Mouse (Mus musculus) hindbrain, embryonic 14.5 days (tissue): Measurements from ENCODE around the gene Rrm2. TPM values are rescaled to one million over a fixed set of nuclear protein-coding genes. Genes with fewer than 3 reads are reported as not detected.

Experiments used
- ATAC-seq: fragments of 200-750 bp; cut with Nextera tagmentation; 2 replicates; pipeline ENCODE4 v1.8.0; 2017; ENCODE audit warnings: moderate number of reproducible peaks, mild to moderate bottlenecking, moderate TSS enrichment, moderate library complexity; ENCODE audit not compliant: low FRiP score
- DNase-seq: peaks from one replicate; pipeline ENCODE4 v3.0.0-alpha.2; 2015; ENCODE audit warnings: low spot score
- H3K27ac ChIP-seq: fragments of 300-500 bp; sonication (generic); 2 replicates; pipeline ENCODE4 v1.5.1; 2014; ENCODE audit warnings: mild to moderate bottlenecking, moderate library complexity
- H3K27me3 ChIP-seq: fragments of 300-500 bp; sonication (generic); 2 replicates; pipeline ENCODE4 v1.6.1; 2014; ENCODE audit warnings: mild to moderate bottlenecking, low read length, mixed read lengths; ENCODE audit not compliant: control insufficient read depth, insufficient read depth
- H3K36me3 ChIP-seq: fragments of 300-500 bp; sonication (generic); replicated peaks from 2 replicates; pipeline ENCODE4 v1.6.1; 2014; ENCODE audit not compliant: control insufficient read depth, insufficient read depth
- H3K4me1 ChIP-seq: fragments of 300-500 bp; sonication (generic); replicated peaks from 2 replicates; pipeline ENCODE4 v1.6.1; 2014; ENCODE audit warnings: antibody characterized with exemption, low read length, mixed read lengths; ENCODE audit not compliant: control insufficient read depth, insufficient read depth
- H3K4me2 ChIP-seq: fragments of 300-500 bp; sonication (generic); replicated peaks from 2 replicates; pipeline ENCODE4 v1.6.1; 2014; ENCODE audit warnings: mild to moderate bottlenecking, moderate library complexity
- H3K4me3 ChIP-seq: fragments of 300-500 bp; sonication (generic); replicated peaks from 2 replicates; pipeline ENCODE4 v1.5.1; 2014; ENCODE audit warnings: mild to moderate bottlenecking, low read length
- H3K9ac ChIP-seq: fragments of 300-500 bp; sonication (generic); 2 replicates; pipeline ENCODE4 v1.6.1; 2014
- H3K9me3 ChIP-seq: fragments of 300-500 bp; sonication (generic); 2 replicates; pipeline ENCODE4 v1.6.1; 2016; ENCODE audit warnings: low read length; ENCODE audit not compliant: control insufficient read depth
- WGBS: fragments of 180-500 bp; shearing (Covaris S2); extraction: QIAGEN DNeasy Blood & Tissue Kit; methylation state at CpG from one replicate; pipeline ENCODE4 v1.1.7; 2014; 5-methylcytosine and 5-hydroxymethylcytosine counted together
- polyA plus RNA-seq: library from polyadenylated mRNA; unstranded; fragments of >200 nt; fragmentation: Nextera tagmentation; extraction: Ambion mirVana; gene quantifications from 2 replicates; pipeline ENCODE4 v1.2.1, GENCODE M21; 2014

The Rrm2 gene
- 42.8 and 52.5 TPM in 2 replicates for polyA plus RNA-seq

DNA sequence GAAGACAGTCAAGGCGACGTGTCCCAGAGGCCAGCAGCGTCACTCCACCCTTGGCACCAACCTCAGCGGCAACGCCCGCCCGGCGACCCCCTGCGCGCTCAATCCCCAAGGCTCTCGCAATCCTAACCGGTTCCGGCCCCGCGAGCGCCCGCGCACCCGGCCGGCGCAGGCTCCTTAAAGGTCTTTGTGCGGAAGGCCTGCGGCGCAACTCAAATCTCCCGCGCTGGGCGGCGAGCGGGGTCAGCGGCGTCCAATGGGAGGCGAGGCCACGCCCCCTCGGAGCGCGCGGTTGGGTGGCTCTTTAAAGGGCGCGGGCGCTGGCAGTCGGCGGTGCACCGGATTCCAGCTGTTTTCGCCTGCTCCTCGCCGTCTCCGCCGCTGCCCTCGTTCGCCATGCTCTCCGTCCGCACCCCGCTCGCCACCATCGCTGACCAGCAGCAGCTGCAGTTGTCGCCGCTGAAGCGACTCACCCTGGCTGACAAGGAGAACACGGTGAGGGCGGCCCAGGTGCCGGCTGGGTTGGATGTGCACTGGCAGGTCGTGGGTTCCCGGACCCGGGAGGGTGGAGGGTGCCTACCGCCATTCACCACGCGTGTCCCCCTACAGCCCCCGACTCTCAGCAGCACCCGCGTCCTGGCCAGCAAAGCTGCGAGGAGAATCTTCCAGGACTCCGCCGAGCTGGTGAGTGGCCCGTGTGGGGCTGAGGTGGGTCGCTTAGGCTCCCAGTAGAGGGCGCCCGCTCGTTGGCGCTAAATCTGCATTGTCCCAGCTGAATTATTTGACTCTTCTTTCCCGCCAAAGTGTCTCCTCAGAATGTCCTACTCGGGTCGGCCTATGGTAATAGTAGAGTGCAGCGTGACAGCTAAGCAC, at the start of gene Rrm2:
Rrm2 (plus strand) TSS at position 288 of the 870 bp plus-strand sequence.
- no peaks in the 10 kb centered on the region for H3K9me3 ChIP-seq
- no peaks in the 10 kb centered on the region for H3K27me3 ChIP-seq
- H3K4me1 ChIP-seq = peaks cover 12% of the 10 kb centered on the region
- H3K4me3 ChIP-seq = peak within 1 kb of the TSS; percentile 70
- peak within 1 kb of the TSS; percentile 72 for H3K9ac ChIP-seq
- H3K36me3 ChIP-seq = peaks cover 6% of the 10 kb centered on the region; the same call in 1 of the 2 replicates
- peak within 1 kb of the TSS; percentile 76 for H3K4me2 ChIP-seq
- H3K27ac ChIP-seq = peak within 1 kb of the TSS; percentile 66
- under 1% methylated on average over 82 of the region's 83 CpGs for WGBS
- DNase-seq = peak; percentile 94
- peak; percentile 91 for ATAC-seq

GRCm38 (mm10) chr12:24658998-24659397, 49.0 kb upstream of the Rrm2 start:
- H3K27me3 ChIP-seq = no peaks in the 10 kb centered on the region
- 96% methylated on average over 4 of the region's 4 CpGs for WGBS
- no peak overlapping the region for H3K4me3 ChIP-seq
- no peak overlapping the region for H3K27ac ChIP-seq
- no peaks in the 10 kb centered on the region for H3K9me3 ChIP-seq
- no peak overlapping the region for H3K4me2 ChIP-seq
- ATAC-seq (no peak), DNase-seq (no peak)
- no peak overlapping the region for H3K9ac ChIP-seq
- H3K4me1 ChIP-seq = peaks cover 24% of the 10 kb centered on the region
- H3K36me3 ChIP-seq = peaks cover 70% of the 10 kb centered on the region

DNA sequence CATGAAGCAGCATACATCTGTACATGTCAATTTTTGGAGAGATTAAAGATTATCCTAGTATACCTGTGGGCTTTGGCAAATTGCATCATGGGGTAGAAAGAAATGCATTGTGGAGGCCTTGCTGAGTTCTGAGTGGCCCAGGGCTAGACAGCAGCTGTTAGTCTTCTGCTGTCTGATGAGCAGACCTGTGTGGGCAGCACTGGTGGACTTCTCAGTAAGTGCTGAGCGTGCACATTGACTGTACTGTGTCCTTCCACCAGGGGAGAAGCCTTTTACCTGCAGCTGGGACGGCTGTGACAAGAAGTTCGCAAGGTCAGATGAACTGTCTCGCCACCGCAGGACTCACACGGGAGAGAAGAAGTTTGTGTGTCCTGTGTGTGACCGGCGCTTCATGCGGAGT, 48.1 kb upstream of the Rrm2 start:
- H3K9me3 ChIP-seq = no peaks in the 10 kb centered on the region
- no peaks in the 10 kb centered on the region for H3K27me3 ChIP-seq
- peaks cover 24% of the 10 kb centered on the region for H3K4me1 ChIP-seq
- no peak overlapping the region for H3K4me2 ChIP-seq
- no peak overlapping the region for H3K4me3 ChIP-seq
- H3K9ac ChIP-seq = no peak overlapping the region
- no peak overlapping the region for H3K27ac ChIP-seq
- peaks cover 61% of the 10 kb centered on the region for H3K36me3 ChIP-seq
- ATAC-seq (no peak), DNase-seq (no peak)
- WGBS = 86% methylated on average over 9 of the region's 9 CpGs

- Histone ChIP-seq H3K9me3 (no peaks in the 10 kb centered on the region), H3K4me3 (no peak overlapping the region), H3K27ac (no peak overlapping the region), H3K9ac (no peak overlapping the region), H3K4me2 (no peak overlapping the region), H3K36me3 (peaks cover 49% of the 10 kb centered on the region), H3K4me1 (peaks cover 20% of the 10 kb centered on the region), H3K27me3 (no peaks in the 10 kb centered on the region)
- 87% methylated on average over 4 of the region's 4 CpGs for WGBS
- DNase-seq (no peak), ATAC-seq (no peak)
Observed at GRCm38 (mm10) chr12:24661100-24661499, 46.9 kb upstream of the Rrm2 start.

DNA sequence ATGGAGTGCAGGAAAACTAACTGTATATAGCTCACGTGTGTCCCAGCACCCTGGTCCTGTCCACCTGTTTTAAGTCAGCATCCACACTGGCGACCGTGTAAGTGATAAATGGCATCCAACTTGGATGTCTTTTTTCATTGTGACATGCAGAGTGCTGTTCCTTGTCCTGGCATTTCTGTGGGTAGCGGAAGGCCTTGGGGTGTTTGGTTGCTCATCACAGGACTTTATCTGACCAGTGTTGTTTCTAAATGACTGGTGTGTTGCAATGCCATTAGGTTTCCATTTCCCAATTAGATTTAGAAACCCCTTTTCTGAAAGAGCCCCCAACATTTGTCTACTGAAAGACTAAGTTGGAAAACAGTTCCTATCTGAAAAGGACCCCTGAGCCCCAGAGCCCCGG, 45.9 kb upstream of the Rrm2 start:
- no peaks in the 10 kb centered on the region for H3K27me3 ChIP-seq
- DNase-seq = no peak
- no peak overlapping the region for H3K4me2 ChIP-seq
- no peak overlapping the region for H3K4me3 ChIP-seq
- H3K4me1 ChIP-seq = peaks cover 10% of the 10 kb centered on the region
- H3K9ac ChIP-seq = no peak overlapping the region
- no peak overlapping the region for H3K27ac ChIP-seq
- ATAC-seq = no peak
- 86% methylated on average over 5 of the region's 5 CpGs for WGBS
- H3K9me3 ChIP-seq = no peaks in the 10 kb centered on the region
- H3K36me3 ChIP-seq = peaks cover 42% of the 10 kb centered on the region

- peak overlapping the region; percentile 96 for H3K4me2 ChIP-seq
- DNase-seq = no peak
- ATAC-seq = no peak
- H3K9me3 ChIP-seq = no peaks in the 10 kb centered on the region
- H3K36me3 ChIP-seq = no peaks in the 10 kb centered on the region
- peaks cover 32% of the 10 kb centered on the region for H3K27me3 ChIP-seq
- no peak overlapping the region for H3K27ac ChIP-seq
- peak overlapping the region; percentile 65 for H3K4me3 ChIP-seq
- H3K4me1 ChIP-seq = peaks cover 16% of the 10 kb centered on the region
- peak overlapping the region; percentile 76 for H3K9ac ChIP-seq
- 13% methylated on average over 9 of the region's 9 CpGs for WGBS
Observed at GRCm38 (mm10) chr12:24680096-24680491, 27.9 kb upstream of the Rrm2 start.

- WGBS = 1% methylated on average over 54 of the region's 61 CpGs
- Histone ChIP-seq H3K9ac (peak overlapping the region; percentile 76), H3K9me3 (no peaks in the 10 kb centered on the region), H3K36me3 (no peaks in the 10 kb centered on the region), H3K4me2 (peak overlapping the region; percentile 96), H3K4me3 (peak overlapping the region; percentile 65), H3K27ac (no peak overlapping the region), H3K4me1 (peaks cover 16% of the 10 kb centered on the region), H3K27me3 (peaks cover 32% of the 10 kb centered on the region)
- peak; percentile 75 for ATAC-seq
- DNase-seq = no peak
Observed at GRCm38 (mm10) chr12:24680492-24681285, 27.4 kb upstream of the Rrm2 start.

- Histone ChIP-seq H3K27ac (no peak within 1 kb of the TSS), H3K36me3 (no peaks in the 10 kb centered on the region), H3K27me3 (peaks cover 32% of the 10 kb centered on the region), H3K4me1 (peaks cover 16% of the 10 kb centered on the region), H3K4me3 (peak within 1 kb of the TSS; percentile 65), H3K4me2 (peak within 1 kb of the TSS; percentile 96), H3K9ac (peak within 1 kb of the TSS; percentile 76), H3K9me3 (no peaks in the 10 kb centered on the region)
- DNase-seq (no peak), ATAC-seq (0 out of 2 replicates have a peak, but pooled peaks have one; percentile 29)
- 5% methylated on average over 20 of the region's 20 CpGs for WGBS
Observed at GRCm38 (mm10) chr12:24681286-24682023, 26.6 kb upstream of the Rrm2 start, which contains the start of gene Cys1. Gene Cys1 (minus strand): TSS chr12:24681813.
